Mouse (Mus musculus) kidney, postnatal 0 days (tissue): ENCODE measurements at regions not wholly inside any gene's neighbourhood (a gene's known extent, or its start where the extent isn't known, plus 50 kb on each side); places are given as distances from the start of the nearest gene placed in this dataset.
A peak's percentile ranks its signal among the peaks of the same experiment; 100 is the strongest.

Experiments
- ATAC-seq: fragments of 200-750 bp; cut with Nextera tagmentation; replicated peaks from 2 replicates; pipeline ENCODE4 v1.8.0; 2017; ENCODE audit warnings: low read depth, moderate number of reproducible peaks, moderate TSS enrichment, moderate library complexity; ENCODE audit not compliant: low FRiP score
- DNase-seq: peaks from one replicate; pipeline ENCODE4 v3.0.0-alpha.2; 2016; ENCODE audit warnings: low spot score
- H3K27ac ChIP-seq: fragments of 300-500 bp; sonication (generic); 2 replicates; pipeline ENCODE4 v1.5.1; 2014; ENCODE audit warnings: mild to moderate bottlenecking
- H3K27me3 ChIP-seq: fragments of 300-500 bp; sonication (generic); 2 replicates; pipeline ENCODE4 v1.6.1; 2014; ENCODE audit warnings: low read length, mixed read lengths; ENCODE audit not compliant: insufficient read depth
- H3K36me3 ChIP-seq: fragments of 300-500 bp; sonication (generic); 2 replicates; pipeline ENCODE4 v1.6.1; 2014; ENCODE audit warnings: low read length, mixed read lengths; ENCODE audit not compliant: insufficient read depth
- H3K4me1 ChIP-seq: fragments of 300-500 bp; sonication (generic); replicated peaks from 2 replicates; pipeline ENCODE4 v1.6.1; 2014; ENCODE audit warnings: antibody characterized with exemption, low read length, mixed read lengths; ENCODE audit not compliant: insufficient read depth
- H3K4me2 ChIP-seq: fragments of 300-500 bp; sonication (generic); 2 replicates; pipeline ENCODE4 v1.6.1; 2014; ENCODE audit warnings: mild to moderate bottlenecking, low read length, moderate library complexity, mixed read lengths
- H3K4me3 ChIP-seq: fragments of 300-500 bp; sonication (generic); replicated peaks from 2 replicates; pipeline ENCODE4 v1.5.1; 2014; ENCODE audit warnings: low read depth, low read length
- H3K9ac ChIP-seq: fragments of 300-500 bp; sonication (generic); 2 replicates; pipeline ENCODE4 v1.6.1; 2014; ENCODE audit warnings: low read depth, low read length
- H3K9me3 ChIP-seq: fragments of 300-500 bp; sonication (generic); replicated peaks from 2 replicates; pipeline ENCODE4 v1.6.1; 2016; ENCODE audit warnings: low read length, inconsistent platforms, mixed read lengths
- CTCF ChIP-seq: IDR thresholded peaks from 2 replicates; pipeline ENCODE4 v1.5.1; 2016; ENCODE audit warnings: antibody characterized with exemption, low read depth, mild to moderate bottlenecking, moderate library complexity
- WGBS: fragments of 180-500 bp; shearing (Covaris S2); extraction: QIAGEN DNeasy Blood & Tissue Kit; methylation state at CpG from one replicate; pipeline ENCODE4 v1.1.7; 2014; 5-methylcytosine and 5-hydroxymethylcytosine counted together

DNA sequence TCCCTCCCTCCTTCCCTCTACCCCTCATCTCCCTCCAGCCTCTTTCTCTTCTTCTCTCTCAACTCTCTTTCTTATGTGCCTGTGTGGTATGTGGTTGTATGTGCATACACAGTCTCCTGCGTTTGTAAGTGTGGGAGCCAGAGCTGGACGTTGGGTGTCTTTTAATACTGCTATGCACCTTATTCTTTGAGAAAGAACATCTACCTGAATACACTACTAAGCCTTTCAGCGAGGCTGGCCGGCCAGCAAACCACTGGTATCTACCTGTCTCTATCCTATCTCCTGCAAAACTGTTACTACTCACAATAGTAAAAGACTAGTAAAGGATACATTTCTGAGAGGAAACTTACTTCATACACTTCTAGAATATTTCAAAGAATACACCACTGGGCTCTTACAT is 202.9 kb upstream of the Isl1 start:
- no peak for TF ChIP-seq CTCF
- no peaks in the 10 kb centered on the region for H3K4me1 ChIP-seq
- no peaks in the 10 kb centered on the region for H3K9me3 ChIP-seq
- H3K9ac ChIP-seq: no peak overlapping the region
- no peak overlapping the region for H3K4me3 ChIP-seq
- DNase-seq: no peak
- no peak overlapping the region for H3K4me2 ChIP-seq
- 72% methylated on average over 4 of the region's 4 CpGs for WGBS
- H3K27me3 ChIP-seq: peaks cover 7% of the 10 kb centered on the region; the same call in 1 of the 2 replicates
- no peaks in the 10 kb centered on the region for H3K36me3 ChIP-seq
- ATAC-seq: no peak
- no peak overlapping the region for H3K27ac ChIP-seq

DNA sequence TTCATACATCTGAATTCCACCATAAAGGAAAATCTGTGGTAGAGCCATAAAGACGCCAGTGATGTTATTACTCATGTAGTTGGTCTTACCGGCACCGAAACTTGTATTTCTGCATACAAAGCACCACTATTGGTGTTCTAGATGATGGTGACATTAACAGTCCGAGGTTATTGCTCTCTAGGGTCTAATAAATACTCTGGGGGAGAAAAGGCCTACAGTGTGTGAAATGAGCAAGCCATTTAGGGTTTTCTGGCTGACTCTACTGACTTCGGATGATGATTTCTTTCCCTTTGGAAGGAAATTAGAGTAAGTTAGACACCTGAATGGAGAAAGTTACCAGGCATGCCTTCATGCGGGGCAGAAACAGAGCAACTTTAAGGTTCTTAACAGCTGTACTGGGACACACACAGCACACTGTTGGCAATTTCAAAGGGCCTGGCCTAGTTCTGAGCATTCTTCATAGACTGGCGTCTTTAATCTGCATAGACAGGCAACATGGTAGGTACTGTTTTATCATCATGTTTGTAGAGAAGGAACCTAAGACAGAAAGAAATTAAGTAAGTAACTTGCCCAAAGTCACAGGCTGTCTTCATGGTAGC is 198.8 kb upstream of the Isl1 start:
- H3K4me2 ChIP-seq: no peak overlapping the region
- H3K4me1 ChIP-seq: no peaks in the 10 kb centered on the region
- WGBS: 71% methylated on average over 7 of the region's 7 CpGs
- no peak overlapping the region for H3K9ac ChIP-seq
- ATAC-seq: no peak
- H3K27me3 ChIP-seq: no peaks in the 10 kb centered on the region
- no peaks in the 10 kb centered on the region for H3K9me3 ChIP-seq
- no peak overlapping the region for H3K4me3 ChIP-seq
- no peak overlapping the region for H3K27ac ChIP-seq
- no peak for DNase-seq
- H3K36me3 ChIP-seq: no peaks in the 10 kb centered on the region
- TF ChIP-seq CTCF: no peak

DNA sequence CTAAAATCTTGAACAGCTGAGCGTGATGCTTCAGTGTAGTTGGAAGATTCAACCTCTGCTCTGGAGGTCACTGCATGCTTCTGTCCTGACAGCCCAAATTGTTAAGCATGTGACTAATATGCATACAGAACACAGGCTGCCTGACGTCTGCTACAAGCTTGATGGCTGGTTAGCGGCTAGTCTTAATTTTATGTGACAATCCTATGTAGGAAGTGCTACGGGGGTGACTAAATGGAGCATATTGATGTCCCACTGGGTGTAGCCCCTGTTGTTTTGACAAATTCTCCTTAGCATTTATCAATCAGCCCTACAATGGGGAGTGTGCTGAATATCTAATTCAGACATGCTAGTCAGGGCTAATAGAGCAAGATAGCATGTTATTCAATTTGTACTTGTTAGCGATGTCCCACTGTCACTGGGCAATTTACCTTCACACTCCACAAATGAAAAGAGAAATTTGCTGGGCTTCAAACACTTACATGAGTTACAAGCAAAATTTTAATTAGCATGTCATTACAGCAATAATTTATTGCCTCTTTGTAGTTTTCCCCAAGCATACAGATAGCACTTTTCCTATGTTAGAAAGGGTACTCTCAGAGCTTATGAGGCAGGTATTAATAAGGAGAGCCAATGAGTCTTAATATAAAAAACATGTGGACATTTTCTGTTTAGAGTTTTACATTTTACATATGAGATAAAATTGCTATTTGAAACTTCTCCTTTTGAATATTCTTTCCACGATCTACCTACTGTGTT is 188.3 kb upstream of the Isl1 start:
- Histone ChIP-seq H3K4me3 (no peak overlapping the region), H3K9me3 (no peaks in the 10 kb centered on the region), H3K36me3 (no peaks in the 10 kb centered on the region), H3K4me2 (no peak overlapping the region), H3K27me3 (no peaks in the 10 kb centered on the region), H3K27ac (no peak overlapping the region), H3K9ac (no peak overlapping the region), H3K4me1 (no peaks in the 10 kb centered on the region)
- no peak for ATAC-seq
- no peak for DNase-seq
- WGBS: 66% methylated on average over 6 of the region's 6 CpGs
- no peak for TF ChIP-seq CTCF

DNA sequence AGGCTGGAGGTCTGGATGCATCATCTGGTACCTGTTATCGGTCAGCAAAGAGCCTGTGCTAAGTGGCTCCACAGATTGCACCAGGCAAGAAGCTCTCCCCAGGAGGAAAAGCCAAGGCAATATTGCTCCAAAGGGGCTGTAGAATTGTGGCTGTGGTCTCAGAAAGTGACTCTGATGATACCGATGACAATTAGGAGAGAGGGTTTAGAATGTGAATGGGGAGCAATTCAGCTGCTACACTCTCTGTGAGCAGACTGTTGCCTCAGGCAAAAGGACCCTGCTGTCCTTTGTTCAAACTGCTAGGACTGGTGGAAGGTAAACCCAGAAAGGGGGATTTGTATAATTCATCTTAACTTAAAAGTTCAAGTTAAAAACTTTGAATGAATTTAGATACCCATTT is 186.2 kb upstream of the Isl1 start:
- no peak overlapping the region for H3K4me2 ChIP-seq
- 23% methylated on average over 2 of the region's 2 CpGs for WGBS
- H3K27me3 ChIP-seq: no peaks in the 10 kb centered on the region
- no peaks in the 10 kb centered on the region for H3K36me3 ChIP-seq
- H3K9ac ChIP-seq: no peak overlapping the region
- no peaks in the 10 kb centered on the region for H3K4me1 ChIP-seq
- no peak for TF ChIP-seq CTCF
- no peak overlapping the region for H3K27ac ChIP-seq
- no peak overlapping the region for H3K4me3 ChIP-seq
- no peak for DNase-seq
- ATAC-seq: no peak
- no peaks in the 10 kb centered on the region for H3K9me3 ChIP-seq

DNA sequence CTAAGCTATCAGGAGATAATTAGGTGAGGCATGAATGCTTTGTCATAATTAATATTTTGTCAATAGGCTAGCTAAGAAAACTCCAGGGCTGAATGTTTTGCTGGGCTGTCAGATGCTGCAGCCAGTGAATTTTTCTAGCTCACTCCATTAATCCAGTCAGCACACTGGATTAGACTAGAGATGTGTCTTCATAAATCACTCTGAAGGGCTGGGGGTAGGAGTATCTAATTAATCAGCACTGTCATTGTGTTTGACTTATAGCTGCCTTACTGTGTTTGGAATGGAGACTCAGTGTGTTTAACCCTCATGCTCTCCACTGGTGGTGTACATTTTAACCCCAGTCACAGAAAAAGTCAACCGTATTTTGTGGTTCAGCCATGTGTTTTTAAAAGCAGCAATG is 179.9 kb upstream of the Isl1 start:
- no peaks in the 10 kb centered on the region for H3K9me3 ChIP-seq
- DNase-seq: no peak
- WGBS: 6% methylated on average over 1 of the region's 1 CpGs
- no peak overlapping the region for H3K4me3 ChIP-seq
- ATAC-seq: 0 out of 2 replicates have a peak, but pooled peaks have one; percentile 33
- H3K4me1 ChIP-seq: no peaks in the 10 kb centered on the region
- TF ChIP-seq CTCF: no peak
- H3K27me3 ChIP-seq: no peaks in the 10 kb centered on the region
- H3K36me3 ChIP-seq: no peaks in the 10 kb centered on the region
- no peak overlapping the region for H3K9ac ChIP-seq
- H3K27ac ChIP-seq: no peak overlapping the region
- no peak overlapping the region for H3K4me2 ChIP-seq

DNA sequence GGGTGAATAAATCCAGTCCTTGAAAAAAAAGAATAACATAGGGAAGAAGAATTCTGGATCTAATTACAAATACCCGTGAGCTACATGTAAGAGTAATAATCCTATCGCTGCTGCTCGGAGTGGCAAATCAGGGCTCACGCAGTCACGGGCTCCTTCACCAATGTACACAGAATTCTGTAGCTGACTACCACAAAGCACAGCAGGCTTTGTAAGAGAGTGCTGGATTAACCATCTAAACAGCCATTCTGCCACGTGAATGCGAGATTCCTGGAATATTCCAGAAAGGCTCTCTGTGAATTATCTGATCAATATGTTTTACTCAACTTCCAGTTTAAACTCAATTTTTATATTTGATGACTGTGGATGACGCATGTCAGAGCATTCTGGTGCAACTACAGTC is 165.1 kb upstream of the Isl1 start:
- Histone ChIP-seq H3K9me3 (no peaks in the 10 kb centered on the region), H3K27ac (no peak overlapping the region), H3K9ac (no peak overlapping the region), H3K4me3 (no peak overlapping the region), H3K4me1 (no peaks in the 10 kb centered on the region), H3K27me3 (no peaks in the 10 kb centered on the region), H3K36me3 (no peaks in the 10 kb centered on the region), H3K4me2 (no peak overlapping the region)
- no peak for TF ChIP-seq CTCF
- 47% methylated on average over 8 of the region's 8 CpGs for WGBS
- DNase-seq (no peak), ATAC-seq (no peak)
